In the genomic region with DNA sequence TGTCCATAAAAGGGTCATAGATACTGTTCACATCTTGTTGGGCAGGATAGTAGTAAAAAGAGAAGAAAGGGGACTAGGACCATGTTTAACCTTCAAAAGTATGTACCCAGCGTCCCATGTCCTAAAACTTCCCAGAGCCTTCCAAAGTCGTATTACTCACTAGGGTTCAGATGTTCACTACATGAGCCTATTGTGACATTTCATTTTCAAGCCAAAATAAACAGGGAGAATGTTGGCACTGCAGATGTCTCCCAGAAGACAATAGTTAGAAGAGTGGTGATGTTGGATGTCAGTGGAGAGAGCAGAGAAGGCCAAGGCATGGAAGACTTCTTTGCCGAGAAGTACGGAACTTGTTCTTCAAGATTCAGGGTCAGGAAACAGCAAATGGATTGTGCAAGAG, we compare ENCODE assay signal across 15 mouse cellular contexts.
"Had no signal": no experiment of that assay in that cellular context is flagged by ENCODE, and none has a peak within 500 bp of the region (broad histone marks: within the 10 kb centered on the region; RNA-seq: fewer than 3 reads in every experiment).

No protein-coding gene starts in this region.

- H3K27me3 ChIP-seq: midbrain, embryonic 13.5 days; midbrain, embryonic 15.5 days; neural tube, embryonic 12.5 days; stomach, embryonic 15.5 days had no signal

- H3K36me3 ChIP-seq: midbrain, embryonic 13.5 days; midbrain, embryonic 15.5 days; neural tube, embryonic 12.5 days; stomach, embryonic 15.5 days had no signal

- H3K9me3 ChIP-seq: megakaryocyte, embryonic 14.5 days; midbrain, embryonic 13.5 days; midbrain, embryonic 15.5 days; neural tube, embryonic 12.5 days; stomach, embryonic 15.5 days had no signal

- H3K9ac ChIP-seq: liver, embryonic 14.5 days; lung, embryonic 14.5 days; midbrain, embryonic 13.5 days; midbrain, embryonic 15.5 days; neural tube, embryonic 12.5 days; stomach, embryonic 15.5 days had no signal

- DNase-seq: lung, embryonic 14.5 days; lung, postnatal 14 days; right cerebral cortex, postnatal 14 days; thymus, adult 2 months; thymus, postnatal 25 days; thymus, postnatal 4 days had no signal

- H3K27ac ChIP-seq: liver, embryonic 14.5 days; macrophage; midbrain, embryonic 13.5 days; midbrain, embryonic 15.5 days; neural tube, embryonic 12.5 days; stomach, embryonic 15.5 days; stomach, postnatal 0 days had no signal

- H3K4me2 ChIP-seq: lung, embryonic 14.5 days; midbrain, embryonic 11.5 days; midbrain, embryonic 13.5 days; midbrain, embryonic 15.5 days; neural tube, embryonic 12.5 days; stomach, embryonic 15.5 days had no signal

- H3K4me3 ChIP-seq: megakaryocyte, embryonic 14.5 days; midbrain, embryonic 13.5 days; midbrain, embryonic 15.5 days; neural tube, embryonic 12.5 days; stomach, embryonic 15.5 days had no signal

- ATAC-seq: midbrain, embryonic 13.5 days; midbrain, embryonic 15.5 days had no signal

- H3K4me1 ChIP-seq: megakaryocyte, embryonic 14.5 days; midbrain, embryonic 13.5 days; midbrain, embryonic 15.5 days; neural tube, embryonic 12.5 days; stomach, embryonic 15.5 days had no signal
